Mouse (Mus musculus) hindbrain, embryonic 11.5 days (tissue): ENCODE results near the gene Nfib. TPM values are rescaled to one million over a fixed set of nuclear protein-coding genes. Genes with fewer than 3 reads are reported as not detected.
A peak's percentile ranks its signal among the peaks of the same experiment; 100 is the strongest.

Experiments
- ATAC-seq: fragments of 200-750 bp; cut with Nextera tagmentation; 2 replicates; pipeline ENCODE4 v1.8.0; 2017; ENCODE audit warnings: mild to moderate bottlenecking, moderate TSS enrichment, moderate library complexity; ENCODE audit not compliant: low FRiP score
- DNase-seq: peaks from one replicate; pipeline ENCODE4 v3.0.0-alpha.2; 2015; ENCODE audit warnings: low spot score
- H3K27ac ChIP-seq: fragments of 300-500 bp; sonication (generic); 2 replicates; pipeline ENCODE4 v1.5.1; 2014; ENCODE audit warnings: mild to moderate bottlenecking, low read depth, low read length
- H3K27me3 ChIP-seq: fragments of 300-500 bp; sonication (generic); 2 replicates; pipeline ENCODE4 v1.6.1; 2014; ENCODE audit warnings: mild to moderate bottlenecking, low read length, moderate library complexity, mixed read lengths; ENCODE audit not compliant: control insufficient read depth, insufficient read depth
- H3K36me3 ChIP-seq: fragments of 300-500 bp; sonication (generic); 2 replicates; pipeline ENCODE4 v1.6.1; 2014; ENCODE audit warnings: mild to moderate bottlenecking, low read length, moderate library complexity, mixed read lengths; ENCODE audit not compliant: control insufficient read depth, insufficient read depth
- H3K4me1 ChIP-seq: fragments of 300-500 bp; sonication (generic); replicated peaks from 2 replicates; pipeline ENCODE4 v1.6.1; 2014; ENCODE audit warnings: low read length, mixed read lengths; ENCODE audit not compliant: control insufficient read depth, insufficient read depth
- H3K4me2 ChIP-seq: fragments of 300-500 bp; sonication (generic); replicated peaks from 2 replicates; pipeline ENCODE4 v1.6.1; 2014; ENCODE audit warnings: mild to moderate bottlenecking, low read depth, low read length
- H3K4me3 ChIP-seq: fragments of 300-500 bp; sonication (generic); 2 replicates; pipeline ENCODE4 v1.5.1; 2014; ENCODE audit warnings: low read depth, low read length
- H3K9ac ChIP-seq: fragments of 300-500 bp; sonication (generic); 2 replicates; pipeline ENCODE4 v1.6.1; 2014; ENCODE audit warnings: low read depth, low read length
- H3K9me3 ChIP-seq: fragments of 300-500 bp; sonication (generic); 2 replicates; pipeline ENCODE4 v1.6.1; 2016; ENCODE audit warnings: low read length; ENCODE audit not compliant: control insufficient read depth
- WGBS: fragments of 180-500 bp; shearing (Covaris S2); extraction: QIAGEN DNeasy Blood & Tissue Kit; methylation state at CpG from one replicate; pipeline ENCODE4 v1.1.7; 2014; 5-methylcytosine and 5-hydroxymethylcytosine counted together
- polyA plus RNA-seq: library from polyadenylated mRNA; unstranded; fragments of >200 nt; fragmentation: Nextera tagmentation; extraction: Ambion mirVana; gene quantifications from 2 replicates; pipeline ENCODE4 v1.2.1, GENCODE M21; 2014

Gene Nfib
- polyA plus RNA-seq, 1 experiment from 2014 or later, result 38.6 TPM

GRCm38 (mm10) chr4:82539406-82540047, 166.0 kb downstream of the Nfib start:
- no peak overlapping the region for H3K4me3 ChIP-seq
- no peak overlapping the region for H3K27ac ChIP-seq
- peaks cover 36% of the 10 kb centered on the region for H3K27me3 ChIP-seq
- H3K4me1 ChIP-seq, result peaks cover 15% of the 10 kb centered on the region
- H3K36me3 ChIP-seq, result no peaks in the 10 kb centered on the region
- no peaks in the 10 kb centered on the region for H3K9me3 ChIP-seq
- ATAC-seq (no peak), DNase-seq (no peak)
- 14% methylated on average over 8 of the region's 8 CpGs for WGBS
- H3K4me2 ChIP-seq, result no peak overlapping the region
- H3K9ac ChIP-seq, result no peak overlapping the region

GRCm38 (mm10) chr4:82538815-82539214, 166.7 kb downstream of the Nfib start:
- under 1% methylated on average over 9 of the region's 9 CpGs for WGBS
- peak overlapping the region; percentile 24 for H3K4me3 ChIP-seq
- peak overlapping the region; percentile 62 for H3K4me2 ChIP-seq
- no peak overlapping the region for H3K27ac ChIP-seq
- H3K4me1 ChIP-seq, result peaks cover 15% of the 10 kb centered on the region
- no peak for ATAC-seq
- peak; percentile 52 for DNase-seq
- H3K9ac ChIP-seq, result peak overlapping the region; percentile 31; the same call in 1 of the 2 replicates
- no peaks in the 10 kb centered on the region for H3K9me3 ChIP-seq
- peaks cover 38% of the 10 kb centered on the region for H3K27me3 ChIP-seq
- no peaks in the 10 kb centered on the region for H3K36me3 ChIP-seq

- DNase-seq, result peak; percentile 67
- Histone ChIP-seq H3K9me3 (no peaks in the 10 kb centered on the region), H3K36me3 (no peaks in the 10 kb centered on the region), H3K9ac (peak overlapping the region; percentile 31), H3K4me3 (peak overlapping the region; percentile 24), H3K27ac (no peak overlapping the region), H3K4me1 (peaks cover 15% of the 10 kb centered on the region), H3K27me3 (peaks cover 38% of the 10 kb centered on the region), H3K4me2 (peak overlapping the region; percentile 62)
- under 1% methylated on average over 30 of the region's 30 CpGs for WGBS
- no peak for ATAC-seq
Measured at GRCm38 (mm10) chr4:82538069-82538811, 167.3 kb downstream of the Nfib start.

GRCm38 (mm10) chr4:82537279-82537967, 168.1 kb downstream of the Nfib start:
- peak overlapping the region; percentile 62 for H3K4me2 ChIP-seq
- peak; percentile 72 for DNase-seq

GRCm38 (mm10) chr4:82536435-82537278, 168.9 kb downstream of the Nfib start:
- H3K4me3 ChIP-seq, result peak overlapping the region; percentile 24
- H3K4me2 ChIP-seq, result peak overlapping the region; percentile 62
- no peaks in the 10 kb centered on the region for H3K36me3 ChIP-seq
- DNase-seq, result peak; percentile 62
- WGBS, result 3% methylated on average over 36 of the region's 36 CpGs
- peaks cover 17% of the 10 kb centered on the region for H3K4me1 ChIP-seq
- ATAC-seq, result no peak
- no peaks in the 10 kb centered on the region for H3K9me3 ChIP-seq
- H3K27ac ChIP-seq, result no peak overlapping the region
- peaks cover 38% of the 10 kb centered on the region for H3K27me3 ChIP-seq
- peak overlapping the region; percentile 42 for H3K9ac ChIP-seq

More at GRCm38 (mm10) chr4:82537279-82537967, 168.1 kb downstream of the Nfib start:
- no peaks in the 10 kb centered on the region for H3K9me3 ChIP-seq
- WGBS, result under 1% methylated on average over 28 of the region's 28 CpGs
- no peak for ATAC-seq
- no peaks in the 10 kb centered on the region for H3K36me3 ChIP-seq
- H3K4me1 ChIP-seq, result peaks cover 17% of the 10 kb centered on the region
- H3K27ac ChIP-seq, result no peak overlapping the region
- H3K27me3 ChIP-seq, result peaks cover 38% of the 10 kb centered on the region
- H3K9ac ChIP-seq, result peak overlapping the region; percentile 42
- H3K4me3 ChIP-seq, result peak overlapping the region; percentile 24

- ATAC-seq (no peak), DNase-seq (no peak)
- no peak overlapping the region for H3K4me2 ChIP-seq
- H3K36me3 ChIP-seq, result no peaks in the 10 kb centered on the region
- WGBS, result 38% methylated on average over 6 of the region's 6 CpGs
- no peak overlapping the region for H3K4me3 ChIP-seq
- H3K9ac ChIP-seq, result no peak overlapping the region
- peaks cover 38% of the 10 kb centered on the region for H3K27me3 ChIP-seq
- H3K4me1 ChIP-seq, result peaks cover 17% of the 10 kb centered on the region
- H3K9me3 ChIP-seq, result no peaks in the 10 kb centered on the region
- no peak overlapping the region for H3K27ac ChIP-seq
Measured at GRCm38 (mm10) chr4:82535606-82536434, 169.7 kb downstream of the Nfib start.

GRCm38 (mm10) chr4:82533231-82533630, 172.3 kb downstream of the Nfib start:
- Histone ChIP-seq H3K36me3 (no peaks in the 10 kb centered on the region), H3K9me3 (no peaks in the 10 kb centered on the region), H3K27ac (no peak overlapping the region), H3K27me3 (peaks cover 28% of the 10 kb centered on the region), H3K4me3 (no peak overlapping the region), H3K4me1 (peaks cover 13% of the 10 kb centered on the region), H3K4me2 (no peak overlapping the region), H3K9ac (no peak overlapping the region)
- DNase-seq, result peak; percentile 49
- 6% methylated on average over 3 of the region's 3 CpGs for WGBS
- peak; percentile 70 for ATAC-seq
